Mouse (Mus musculus): ENCODE results near the gene Naa20. TPM values are rescaled to one million over a fixed set of nuclear protein-coding genes. Genes with fewer than 3 reads are reported as not detected.
"Not testable (repeated sequence)": the region's sequence is repeated elsewhere in the genome, so short reads cannot be mapped to it uniquely, and the experiment has no call there.

Naa20 gene
- polyA plus RNA-seq, 1 experiment from 2014 or later = 79.1 TPM

DNA sequence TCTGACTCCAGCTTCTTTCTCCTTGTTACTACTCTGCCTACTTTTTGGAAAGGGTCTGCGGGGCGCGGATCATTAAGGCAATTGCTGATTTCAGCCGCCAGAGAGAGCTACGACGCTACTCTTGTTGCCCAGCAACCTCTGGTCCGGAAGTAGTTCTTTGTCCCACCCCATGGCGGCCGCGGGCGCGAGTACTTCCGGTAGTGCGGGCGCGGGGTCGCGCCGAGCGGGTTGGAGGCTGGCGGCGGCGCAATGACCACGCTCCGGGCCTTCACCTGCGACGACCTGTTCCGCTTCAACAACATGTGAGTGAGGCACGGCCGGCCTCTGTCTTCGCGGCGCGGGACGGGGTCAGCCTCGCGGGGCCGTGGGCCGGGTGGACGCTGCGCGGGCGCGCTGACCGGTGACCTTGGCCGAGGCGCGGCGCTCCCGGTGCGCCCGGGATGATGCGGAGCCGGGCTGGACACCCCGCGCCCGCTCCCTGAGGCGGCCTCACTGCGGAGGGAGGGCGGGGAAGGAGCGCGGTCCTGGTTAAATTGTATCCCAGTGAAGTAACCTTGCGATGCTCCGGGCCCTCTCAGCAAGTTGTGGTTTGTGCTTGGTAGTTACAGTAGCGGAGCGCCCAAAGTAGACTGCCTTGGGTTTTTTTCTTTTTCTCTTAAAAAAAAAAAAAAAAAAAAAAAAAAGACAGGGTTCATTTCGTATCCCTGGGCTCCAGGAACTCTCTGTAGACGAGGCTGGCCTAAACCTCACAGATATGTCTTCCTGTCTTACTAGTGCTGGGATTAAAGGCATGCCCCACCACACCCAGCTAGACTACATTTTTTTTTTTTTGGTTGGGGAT is 1.4 kb downstream of the Naa20 start:
- Histone ChIP-seq H3K36me3 (ENCODE audit: inconsistent target) (peaks cover 5% of the 10 kb centered on the region; the same call in 1 of the 2 replicates), H3K4me3 (ENCODE audit: inconsistent target) (peak overlapping the region; percentile 72), H3K27ac (peak overlapping the region; percentile 82), H3K79me2 (ENCODE audit: inconsistent target) (peaks cover 50% of the 10 kb centered on the region)
- 0% methylated on average over 67 of the region's 68 CpGs for WGBS (ENCODE audit: missing documents)

- peaks cover 58% of the 10 kb centered on the region for H3K79me2 ChIP-seq (ENCODE audit: inconsistent target)
- H3K27ac ChIP-seq = peak overlapping the region; percentile 82
- H3K4me3 ChIP-seq (ENCODE audit: inconsistent target) = peak overlapping the region; percentile 72
- H3K36me3 ChIP-seq (ENCODE audit: inconsistent target) = peaks cover 13% of the 10 kb centered on the region
- WGBS (ENCODE audit: missing documents) = 39% methylated on average over 12 of the region's 12 CpGs
Measured at GRCm38 (mm10) chr2:145903983-145904616, 2.2 kb downstream of the Naa20 start.

DNA sequence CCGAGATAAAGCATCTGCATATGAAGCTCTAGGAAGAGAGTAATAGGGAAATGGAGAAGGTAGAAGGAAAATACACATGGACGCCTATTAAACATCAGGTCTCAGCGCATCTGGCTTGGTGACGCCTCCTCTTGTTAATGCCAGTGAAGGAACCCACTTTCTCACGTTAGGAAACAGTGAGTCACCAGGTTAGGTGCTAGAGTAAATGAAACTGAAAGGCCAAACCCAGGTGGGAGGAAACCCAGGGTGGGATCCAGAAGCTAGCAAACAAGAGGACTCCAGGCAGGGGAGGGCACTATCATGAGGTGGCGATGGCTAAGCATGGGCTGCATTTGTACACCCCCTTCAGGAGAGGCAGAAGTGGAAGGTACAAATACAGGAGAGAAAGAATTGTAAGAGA is 3.3 kb downstream of the Naa20 start:
- Histone ChIP-seq H3K27ac (peak overlapping the region; percentile 21; the same call in 1 of the 2 replicates), H3K4me3 (ENCODE audit: inconsistent target) (peak overlapping the region; percentile 72), H3K36me3 (ENCODE audit: inconsistent target) (peaks cover 22% of the 10 kb centered on the region), H3K79me2 (ENCODE audit: inconsistent target) (peaks cover 68% of the 10 kb centered on the region)
- 79% methylated on average over 6 of the region's 6 CpGs for WGBS (ENCODE audit: missing documents)

GRCm38 (mm10) chr2:145905884-145906283 is 4.0 kb downstream of the Naa20 start:
- 25% methylated on average over 3 of the region's 4 CpGs for WGBS (ENCODE audit: missing documents)
- H3K4me3 ChIP-seq (ENCODE audit: inconsistent target) = not testable (repeated sequence)
- peak overlapping the region; percentile 21; the same call in 1 of the 2 replicates for H3K27ac ChIP-seq
- H3K79me2 ChIP-seq (ENCODE audit: inconsistent target) = peaks cover 76% of the 10 kb centered on the region
- H3K36me3 ChIP-seq (ENCODE audit: inconsistent target) = peaks cover 29% of the 10 kb centered on the region

DNA sequence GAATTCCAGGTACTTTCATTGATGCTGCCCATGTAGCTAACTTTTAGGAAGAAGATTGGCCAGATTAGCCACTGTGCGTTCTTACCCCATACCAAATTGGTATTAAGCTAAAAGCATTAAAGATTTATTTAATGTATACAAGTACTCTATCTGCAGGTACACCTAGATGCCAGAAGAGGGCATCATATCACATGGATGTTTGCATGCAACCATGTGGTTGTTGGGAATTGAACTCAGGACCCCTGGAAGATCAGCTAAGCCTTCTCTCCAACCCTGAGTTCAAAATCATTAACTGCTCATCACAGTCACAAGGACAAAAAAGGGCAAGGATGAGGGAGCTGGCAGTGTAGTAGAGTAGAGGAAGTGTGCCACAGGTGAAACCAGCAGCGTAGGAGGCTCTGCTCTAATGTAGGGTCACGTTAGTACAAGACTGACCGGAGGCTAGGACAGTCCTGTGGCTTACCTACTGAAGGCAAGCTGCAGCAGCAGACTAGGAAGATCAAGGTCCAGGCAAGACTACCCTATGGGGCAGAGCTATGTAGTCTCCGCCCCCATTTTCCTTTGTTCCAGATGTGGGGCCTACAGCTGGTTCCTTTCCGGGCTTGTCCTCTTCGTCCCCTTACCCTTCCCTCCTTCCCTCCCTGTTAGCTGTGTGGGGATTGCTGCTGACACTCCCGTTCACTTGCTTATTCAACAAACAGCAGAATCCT is 19.2 kb downstream of the Naa20 start:
- Histone ChIP-seq H3K79me2 (ENCODE audit: inconsistent target) (no peaks in the 10 kb centered on the region), H3K27ac (no peak overlapping the region), H3K4me3 (ENCODE audit: inconsistent target) (no peak overlapping the region), H3K36me3 (ENCODE audit: inconsistent target) (peaks cover 85% of the 10 kb centered on the region)
- 90% methylated on average over 8 of the region's 8 CpGs for WGBS (ENCODE audit: missing documents)

DNA sequence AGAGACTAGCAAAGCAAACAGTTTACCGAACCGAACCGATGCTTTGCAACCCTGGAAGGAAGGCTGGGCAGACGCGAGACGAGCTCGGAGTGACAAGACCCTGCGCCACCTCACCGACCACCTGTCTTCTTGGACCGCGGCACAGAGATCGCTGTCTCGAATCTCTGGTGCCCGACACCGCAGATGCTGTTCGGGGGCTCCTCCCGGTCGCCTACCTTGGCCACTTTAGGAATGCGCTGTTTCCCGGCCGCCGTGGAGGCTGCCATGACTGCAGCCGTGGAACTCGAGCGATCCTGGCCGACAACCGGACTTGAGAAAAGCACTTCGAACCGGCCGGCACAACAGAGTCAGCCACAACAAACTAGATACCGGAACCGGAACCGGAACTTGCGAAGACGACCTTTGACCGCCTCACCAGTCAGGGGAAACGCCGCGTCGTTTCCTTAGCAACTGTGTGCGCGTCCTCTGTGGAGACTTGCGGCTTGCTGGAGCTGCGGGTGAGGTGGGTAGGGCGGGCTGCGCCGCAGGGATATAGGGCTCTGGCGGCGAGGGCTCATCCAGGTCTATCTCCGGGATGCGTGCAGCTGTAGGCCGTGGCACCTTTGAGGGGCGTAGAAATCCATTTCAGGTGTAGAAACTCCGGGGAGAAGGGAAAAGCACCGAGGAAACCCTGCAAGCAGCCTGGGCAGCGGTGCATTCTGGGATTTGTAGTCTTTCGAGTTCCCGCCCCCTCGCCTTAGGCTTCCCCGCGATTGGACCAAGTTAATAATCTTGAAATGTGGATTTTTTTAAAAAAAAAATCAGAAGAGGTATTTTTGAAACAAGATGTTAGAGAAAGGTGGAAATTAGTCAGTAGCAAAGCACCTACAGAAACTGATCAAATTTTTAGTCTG is 32.7 kb downstream of the Naa20 start, which contains the start of the genes Cfap61 and Crnkl1:
Gene Cfap61 (plus strand): TSS at position 446 of the 893 bp plus-strand sequence.
Gene Crnkl1 (minus strand): TSS at position 676 of the 893 bp plus-strand sequence.
- WGBS (ENCODE audit: missing documents) = under 1% methylated on average over 56 of the region's 61 CpGs
- H3K36me3 ChIP-seq (ENCODE audit: inconsistent target) = peaks cover 31% of the 10 kb centered on the region; the same call in 1 of the 2 replicates
- peaks cover 19% of the 10 kb centered on the region for H3K79me2 ChIP-seq (ENCODE audit: inconsistent target)
- H3K4me3 ChIP-seq (ENCODE audit: inconsistent target) = peak within 1 kb of the TSS; percentile 90
- 0 out of 2 replicates have a peak within 1 kb of the TSS, but pooled peaks have one; percentile 13 for H3K27ac ChIP-seq

DNA sequence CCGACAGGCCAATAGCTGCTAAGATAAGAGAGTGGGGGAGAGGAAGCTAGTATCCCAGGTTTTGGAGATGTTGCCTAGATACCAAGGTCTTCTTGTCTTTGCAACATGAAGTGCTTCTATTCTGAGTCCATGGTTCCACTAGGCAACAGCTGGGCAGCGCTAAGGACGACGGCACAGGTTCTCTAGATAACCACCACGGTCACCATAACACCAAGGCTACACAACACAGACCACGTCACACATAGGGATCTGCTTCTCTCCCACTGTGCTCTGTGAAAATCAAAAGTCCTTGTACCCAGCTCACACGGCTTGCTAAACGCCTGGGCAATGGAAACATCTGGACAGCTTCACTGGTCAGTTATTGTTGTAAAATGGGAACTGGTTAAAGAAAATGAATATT is 35.1 kb downstream of the Naa20 start:
- Histone ChIP-seq H3K27ac (no peak overlapping the region), H3K36me3 (ENCODE audit: inconsistent target) (peaks cover 8% of the 10 kb centered on the region; the same call in 1 of the 2 replicates), H3K79me2 (ENCODE audit: inconsistent target) (peaks cover 19% of the 10 kb centered on the region), H3K4me3 (ENCODE audit: inconsistent target) (no peak overlapping the region)
- WGBS (ENCODE audit: missing documents) = 86% methylated on average over 8 of the region's 8 CpGs

DNA sequence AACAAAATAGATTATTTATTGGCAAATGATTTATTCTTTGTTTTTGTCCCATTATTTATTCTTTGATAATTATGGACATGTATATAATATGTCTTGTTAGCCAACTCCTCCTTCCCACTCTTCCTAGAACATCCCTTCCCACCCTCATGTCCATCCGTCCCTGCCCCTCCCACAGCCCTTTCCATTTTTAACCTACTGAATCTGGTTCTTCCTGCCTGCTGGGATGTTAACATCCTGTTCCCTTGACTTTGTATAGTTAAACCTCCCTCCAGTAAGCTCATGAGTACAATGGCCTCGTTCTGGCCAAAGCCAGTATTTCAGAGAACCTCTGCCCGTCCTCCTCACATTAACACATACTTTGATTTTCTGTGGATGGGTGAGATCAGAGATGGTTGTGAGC is 39.5 kb downstream of the Naa20 start:
- Histone ChIP-seq H3K27ac (no peak overlapping the region), H3K79me2 (ENCODE audit: inconsistent target) (no peaks in the 10 kb centered on the region), H3K36me3 (ENCODE audit: inconsistent target) (no peaks in the 10 kb centered on the region), H3K4me3 (ENCODE audit: inconsistent target) (no peak overlapping the region)
- 55% methylated on average over 3 of the region's 3 CpGs for WGBS (ENCODE audit: missing documents)

DNA sequence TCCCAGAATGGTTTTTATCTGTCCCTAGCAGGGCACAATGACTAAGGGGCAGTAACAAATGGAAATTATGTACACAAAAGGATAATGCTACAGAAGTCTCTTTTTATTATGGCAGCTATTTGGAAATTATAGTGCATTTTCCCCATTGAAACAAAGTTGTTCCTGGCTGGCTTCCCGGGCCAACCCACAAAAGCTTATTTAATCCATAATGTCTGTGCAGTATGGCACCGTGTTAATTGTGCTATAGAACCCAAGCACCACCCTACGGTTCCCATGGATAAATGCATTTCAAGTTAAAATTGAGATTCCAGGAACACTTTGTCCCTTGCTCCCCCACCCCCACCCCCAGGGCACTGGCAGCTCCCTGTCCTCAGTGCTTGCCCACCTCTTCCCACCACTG is 42.4 kb downstream of the Naa20 start:
- Histone ChIP-seq H3K79me2 (ENCODE audit: inconsistent target) (no peaks in the 10 kb centered on the region), H3K27ac (no peak overlapping the region), H3K36me3 (ENCODE audit: inconsistent target) (no peaks in the 10 kb centered on the region), H3K4me3 (ENCODE audit: inconsistent target) (no peak overlapping the region)
- WGBS (ENCODE audit: missing documents) = 92% methylated on average over 3 of the region's 3 CpGs

DNA sequence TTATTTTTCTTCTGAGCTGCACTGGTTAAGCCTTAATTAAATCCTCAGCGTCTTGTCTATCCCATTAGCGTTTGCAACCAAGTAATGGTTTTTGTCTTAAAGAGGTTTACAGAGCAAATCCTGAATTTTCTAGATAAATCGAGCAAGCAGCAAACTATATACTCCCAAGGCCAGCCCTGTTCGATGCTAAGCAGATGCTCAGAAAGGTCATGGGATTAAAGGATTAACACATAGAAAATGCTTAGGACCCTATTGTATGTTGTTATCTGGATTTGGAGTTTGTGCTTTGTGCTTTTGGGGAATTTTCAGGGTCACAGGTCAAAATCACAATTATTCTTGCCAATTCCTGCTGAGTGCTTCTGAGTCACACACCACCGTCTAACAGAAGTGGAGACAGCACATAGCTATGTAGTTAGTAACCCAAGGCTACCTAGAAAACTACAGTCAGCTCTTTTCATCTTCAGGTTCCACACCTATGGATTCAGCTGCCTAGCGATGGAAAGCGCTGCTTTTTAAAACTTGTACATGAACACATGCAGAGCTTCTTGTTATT is 46.6 kb downstream of the Naa20 start:
- no peaks in the 10 kb centered on the region for H3K36me3 ChIP-seq (ENCODE audit: inconsistent target)
- WGBS (ENCODE audit: missing documents) = 93% methylated on average over 7 of the region's 7 CpGs
- no peak overlapping the region for H3K4me3 ChIP-seq (ENCODE audit: inconsistent target)
- H3K79me2 ChIP-seq (ENCODE audit: inconsistent target) = no peaks in the 10 kb centered on the region
- no peak overlapping the region for H3K27ac ChIP-seq

DNA sequence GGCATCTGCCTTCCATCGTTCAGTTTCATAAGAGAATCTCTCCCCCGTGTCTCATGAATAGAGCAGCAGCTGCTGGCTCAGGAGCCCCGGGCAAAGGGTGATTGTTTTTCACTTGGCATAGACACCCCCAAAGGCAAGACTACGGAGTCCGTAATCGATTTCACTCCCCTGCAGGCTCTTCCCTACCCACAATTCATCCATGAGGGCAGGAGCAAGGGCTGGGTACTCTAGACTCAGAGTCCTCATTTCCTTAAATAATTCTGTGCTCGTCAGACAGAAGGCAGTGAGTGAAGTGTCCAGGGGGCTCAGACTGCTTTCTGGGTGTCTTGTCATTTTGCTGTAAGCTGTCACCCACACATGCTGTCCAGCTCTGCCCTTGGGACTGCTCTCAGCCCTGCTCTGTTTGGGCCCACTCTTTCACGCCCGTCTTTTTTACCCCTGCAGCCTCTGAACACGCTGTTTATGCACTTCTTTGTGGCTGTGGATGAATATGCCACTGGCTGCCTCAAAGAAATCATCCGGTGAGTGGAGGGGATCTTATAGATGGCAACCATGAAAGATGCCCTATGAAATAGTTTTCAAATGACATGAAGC is 47.7 kb downstream of the Naa20 start:
- no peak overlapping the region for H3K4me3 ChIP-seq (ENCODE audit: inconsistent target)
- H3K27ac ChIP-seq = no peak overlapping the region
- H3K79me2 ChIP-seq (ENCODE audit: inconsistent target) = no peaks in the 10 kb centered on the region
- no peaks in the 10 kb centered on the region for H3K36me3 ChIP-seq (ENCODE audit: inconsistent target)
- whole genome bisulfite sequencing (ENCODE audit: missing documents) = 81% methylated on average over 11 of the region's 11 CpGs

- Histone ChIP-seq H3K36me3 (ENCODE audit: inconsistent target) (no peaks in the 10 kb centered on the region), H3K79me2 (ENCODE audit: inconsistent target) (no peaks in the 10 kb centered on the region), H3K4me3 (ENCODE audit: inconsistent target) (no peak overlapping the region), H3K27ac (no peak overlapping the region)
- WGBS (ENCODE audit: missing documents) = 83% methylated on average over 10 of the region's 10 CpGs
Measured at GRCm38 (mm10) chr2:145950239-145950638, 48.3 kb downstream of the Naa20 start.

DNA sequence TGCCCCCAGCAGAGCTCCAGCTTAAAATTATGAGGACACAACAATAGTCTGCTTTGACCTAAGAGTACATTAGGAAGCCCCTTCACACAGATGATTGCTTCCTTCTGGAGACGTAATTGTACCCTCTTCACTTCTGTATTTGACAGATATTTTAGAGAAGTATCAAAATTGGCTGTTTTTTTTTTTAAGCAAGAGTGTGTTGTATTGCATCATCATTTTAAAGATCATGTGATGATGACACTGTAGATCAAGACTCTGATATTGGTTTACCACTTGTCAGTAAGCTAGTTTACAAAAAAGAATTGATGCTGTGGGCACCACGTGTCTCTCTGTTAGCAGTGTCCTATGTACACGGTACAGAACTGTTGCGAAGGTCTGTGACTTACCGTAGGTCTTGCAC is 50.8 kb downstream of the Naa20 start:
- 41% methylated on average over 5 of the region's 5 CpGs for WGBS (ENCODE audit: missing documents)
- Histone ChIP-seq H3K79me2 (ENCODE audit: inconsistent target) (no peaks in the 10 kb centered on the region), H3K4me3 (ENCODE audit: inconsistent target) (no peak overlapping the region), H3K27ac (0 out of 2 replicates have a peak overlapping the region, but pooled peaks have one; percentile 17), H3K36me3 (ENCODE audit: inconsistent target) (no peaks in the 10 kb centered on the region)

Data from macrophage (primary cell).